In the genomic region with DNA sequence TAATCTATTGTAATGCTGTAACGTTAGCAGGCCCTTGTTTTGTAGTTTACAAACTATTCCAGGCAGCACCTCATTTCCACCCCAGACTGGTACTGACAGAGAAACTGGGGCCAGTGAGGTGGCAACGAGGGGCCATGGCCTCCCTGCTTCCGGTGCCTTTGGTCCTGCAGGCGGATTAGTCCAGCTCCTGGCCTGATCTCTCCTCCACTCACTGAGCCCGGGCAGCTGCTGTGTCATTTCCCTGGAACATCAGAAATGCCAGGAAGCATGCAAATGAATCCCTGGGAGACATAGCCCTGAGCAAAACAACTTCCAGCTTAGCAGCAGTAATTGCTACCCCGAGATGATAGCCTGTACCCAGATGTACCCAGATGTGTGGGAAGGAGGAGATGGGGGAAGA, we compare ENCODE assay signal across 10 mouse cellular contexts. TPM values are rescaled to one million over a fixed set of nuclear protein-coding genes. Genes with fewer than 3 reads are reported as not detected.
A peak's percentile ranks its signal among the peaks of the same experiment; 100 is the strongest.
DNase-seq lines count a peak whose midpoint lies in the region; ATAC-seq and TF ChIP-seq lines count a peak whose summit lies in the region.
"Had no signal": no experiment of that assay in that cellular context is flagged by ENCODE, and none has a peak within 500 bp of the region (broad histone marks: within the 10 kb centered on the region; RNA-seq: fewer than 3 reads in every experiment).

No protein-coding gene starts in this region.

- no peak overlapping the region for H3K4me3 ChIP-seq in layer of hippocampus, adult 2 months
- H3K4me3 ChIP-seq in embryonic facial prominence, embryonic 11.5 days (ENCODE audit: low read depth, low read length) = no peak overlapping the region
- H3K4me3 ChIP-seq in hindbrain, embryonic 15.5 days = no peak overlapping the region
- H3K4me3 ChIP-seq: embryonic facial prominence, embryonic 15.5 days; liver, embryonic 13.5 days had no signal

- intact Hi-C loops in gastrocnemius, postnatal 36 days (cut with DNase I) = no loop called here

- peak in 1 of 2 experiments; percentile 9 for DNase-seq in layer of hippocampus, adult 2 months (ENCODE audit: low spot score in 2 of 2)
- no peak for DNase-seq in layer of hippocampus, postnatal 36 days
- peak; percentile 17 for DNase-seq in embryonic facial prominence, embryonic 11.5 days (ENCODE audit: low spot score)
- peak; percentile 38 for DNase-seq in retina, embryonic 14.5 days (ENCODE audit: low spot score)
- DNase-seq in gastrocnemius, postnatal 36 days = no peak
- DNase-seq in layer of hippocampus, postnatal 10 days (ENCODE audit: low spot score in 2 of 2) = no peak
- DNase-seq in right cerebral cortex, postnatal 10 days (ENCODE audit: low spot score in 2 of 2) = no peak
- DNase-seq: liver, embryonic 13.5 days had no signal

- no peaks in the 10 kb centered on the region for H3K27me3 ChIP-seq in embryonic facial prominence, embryonic 11.5 days (ENCODE audit: control insufficient read depth, insufficient read depth, low read length)
- H3K27me3 ChIP-seq in hindbrain, embryonic 15.5 days = no peaks in the 10 kb centered on the region
- H3K27me3 ChIP-seq: embryonic facial prominence, embryonic 15.5 days had no signal

- no peak for TF ChIP-seq CTCF in layer of hippocampus, adult 2 months (conservative IDR thresholded peaks at IDR 0.05)

- H3K27ac ChIP-seq in layer of hippocampus, adult 2 months = peak overlapping the region; percentile 76
- H3K27ac ChIP-seq in embryonic facial prominence, embryonic 11.5 days (replicated peaks; ENCODE audit: low read depth, low read length) = no peak overlapping the region; the same call in 1 of the 2 replicates
- 0 out of 2 replicates have a peak overlapping the region, but pooled peaks have one; percentile 30 for H3K27ac ChIP-seq in hindbrain, embryonic 15.5 days (replicated peaks)
- H3K27ac ChIP-seq: embryonic facial prominence, embryonic 15.5 days; liver, embryonic 13.5 days had no signal

- no peak for ATAC-seq in embryonic facial prominence, embryonic 11.5 days (replicated peaks; ENCODE audit: insufficient number of reproducible peaks, low FRiP score, low TSS enrichment, low read depth)
- ATAC-seq in hindbrain, embryonic 15.5 days (ENCODE audit: low FRiP score, low read depth) = no peak

- 19% methylated on average over 6 of the region's 6 CpGs for WGBS in embryonic facial prominence, embryonic 11.5 days
- 33% methylated on average over 6 of the region's 6 CpGs for WGBS in hindbrain, embryonic 15.5 days

- no peaks in the 10 kb centered on the region for H3K9me3 ChIP-seq in embryonic facial prominence, embryonic 11.5 days (replicated peaks; ENCODE audit: control insufficient read depth, low read length)
- H3K9me3 ChIP-seq in hindbrain, embryonic 15.5 days = no peaks in the 10 kb centered on the region
- H3K9me3 ChIP-seq: embryonic facial prominence, embryonic 15.5 days; liver, embryonic 13.5 days had no signal

- no peaks in the 10 kb centered on the region for H3K4me1 ChIP-seq in embryonic facial prominence, embryonic 11.5 days (ENCODE audit: control insufficient read depth, insufficient read depth, low read length)
- peaks cover 7% of the 10 kb centered on the region for H3K4me1 ChIP-seq in hindbrain, embryonic 15.5 days (replicated peaks)
- H3K4me1 ChIP-seq: embryonic facial prominence, embryonic 15.5 days had no signal

- H3K9ac ChIP-seq in embryonic facial prominence, embryonic 11.5 days (replicated peaks; ENCODE audit: low read length) = no peak overlapping the region; the same call in 1 of the 2 replicates
- H3K9ac ChIP-seq in hindbrain, embryonic 15.5 days = no peak overlapping the region
- H3K9ac ChIP-seq: embryonic facial prominence, embryonic 15.5 days; liver, embryonic 13.5 days had no signal

- no peak overlapping the region for H3K4me2 ChIP-seq in embryonic facial prominence, embryonic 11.5 days (ENCODE audit: low read depth, low read length)
- H3K4me2 ChIP-seq in hindbrain, embryonic 15.5 days = no peak overlapping the region
- H3K4me2 ChIP-seq: embryonic facial prominence, embryonic 15.5 days; liver, embryonic 13.5 days had no signal

- no peaks in the 10 kb centered on the region for H3K36me3 ChIP-seq in embryonic facial prominence, embryonic 11.5 days (replicated peaks; ENCODE audit: control insufficient read depth, insufficient read depth, low read depth, low read length)
- H3K36me3 ChIP-seq in hindbrain, embryonic 15.5 days = no peaks in the 10 kb centered on the region
- H3K36me3 ChIP-seq: embryonic facial prominence, embryonic 15.5 days; liver, embryonic 13.5 days had no signal

RNA-seq across cellular contexts. Expression of a gene that starts 10.1 kb away (rescaled TPM):
- under 1 TPM; 0.12 to 0.23 TPM for total RNA-seq in layer of hippocampus, adult 2 months (2021)
- under 1 TPM; 0.13 to 0.17 TPM for total RNA-seq in layer of hippocampus, postnatal 36 days (2021)
- polyA plus RNA-seq in embryonic facial prominence, embryonic 11.5 days (2014; fragmentation: Nextera tagmentation; extraction: Ambion mirVana) = 26.0 and 28.5 TPM in 2 replicates
- 2.0 and 2.3 TPM in 2 replicates for polyA plus RNA-seq in hindbrain, embryonic 15.5 days (2015; fragmentation: Nextera tagmentation; extraction: Ambion mirVana)
- total RNA-seq in gastrocnemius, postnatal 36 days (2021) = under 1 TPM; 0.12 to 0.15 TPM
- total RNA-seq in layer of hippocampus, postnatal 10 days (2021) = under 1 TPM; 0.69 to 0.78 TPM

RNA-seq across cellular contexts. Expression of a gene that starts 22.2 kb away (rescaled TPM):
- total RNA-seq in layer of hippocampus, adult 2 months (2021) = 100 to 1,000 TPM; 416 to 499 TPM
- 100 to 1,000 TPM; 475 to 493 TPM for total RNA-seq in layer of hippocampus, postnatal 36 days (2021)
- polyA plus RNA-seq in embryonic facial prominence, embryonic 11.5 days (2014; fragmentation: Nextera tagmentation; extraction: Ambion mirVana) = 797 and 814 TPM in 2 replicates
- 350 and 382 TPM in 2 replicates for polyA plus RNA-seq in hindbrain, embryonic 15.5 days (2015; fragmentation: Nextera tagmentation; extraction: Ambion mirVana)
- 100 to 1,000 TPM; 438 to 509 TPM for total RNA-seq in gastrocnemius, postnatal 36 days (2021)
- total RNA-seq in layer of hippocampus, postnatal 10 days (2021) = 100 to 1,000 TPM; 661 to 690 TPM

RNA-seq across cellular contexts. Expression of a gene that starts 47.7 kb away (rescaled TPM):
- 10 to 100 TPM; 25.0 to 34.5 TPM for total RNA-seq in layer of hippocampus, adult 2 months (2021)
- total RNA-seq in layer of hippocampus, postnatal 36 days (2021) = 10 to 100 TPM; 33.5 to 35.8 TPM
- 67.3 and 70.8 TPM in 2 replicates for polyA plus RNA-seq in embryonic facial prominence, embryonic 11.5 days (2014; fragmentation: Nextera tagmentation; extraction: Ambion mirVana)
- 52.9 and 65.0 TPM in 2 replicates for polyA plus RNA-seq in hindbrain, embryonic 15.5 days (2015; fragmentation: Nextera tagmentation; extraction: Ambion mirVana)
- 10 to 100 TPM; 21.3 to 33.1 TPM for total RNA-seq in gastrocnemius, postnatal 36 days (2021)
- 10 to 100 TPM; 47.8 to 51.1 TPM for total RNA-seq in layer of hippocampus, postnatal 10 days (2021)

Comparison
In these comparisons a context has a peak if more than half of its experiments do, and no peak if none do; other contexts are left out.
1. DNase-seq: peak in embryonic facial prominence, embryonic 11.5 days (single experiment) and retina, embryonic 14.5 days (single experiment); none in layer of hippocampus, postnatal 36 days (0 of 2), gastrocnemius, postnatal 36 days (0 of 2), layer of hippocampus, postnatal 10 days (0 of 2) and right cerebral cortex, postnatal 10 days (0 of 2).